Mouse (Mus musculus) hindbrain, embryonic 11.5 days (tissue): Measurements from ENCODE around the gene 2300002M23Rik. TPM values are rescaled to one million over a fixed set of nuclear protein-coding genes. Genes with fewer than 3 reads are reported as not detected.

Experiments used
- ATAC-seq: fragments of 200-750 bp; cut with Nextera tagmentation; 2 replicates; pipeline ENCODE4 v1.8.0; 2017; ENCODE audit warnings: mild to moderate bottlenecking, moderate TSS enrichment, moderate library complexity; ENCODE audit not compliant: low FRiP score
- DNase-seq: peaks from one replicate; pipeline ENCODE4 v3.0.0-alpha.2; 2015; ENCODE audit warnings: low spot score
- H3K27ac ChIP-seq: fragments of 300-500 bp; sonication (generic); 2 replicates; pipeline ENCODE4 v1.5.1; 2014; ENCODE audit warnings: mild to moderate bottlenecking, low read depth, low read length
- H3K27me3 ChIP-seq: fragments of 300-500 bp; sonication (generic); 2 replicates; pipeline ENCODE4 v1.6.1; 2014; ENCODE audit warnings: mild to moderate bottlenecking, low read length, moderate library complexity, mixed read lengths; ENCODE audit not compliant: control insufficient read depth, insufficient read depth
- H3K36me3 ChIP-seq: fragments of 300-500 bp; sonication (generic); 2 replicates; pipeline ENCODE4 v1.6.1; 2014; ENCODE audit warnings: mild to moderate bottlenecking, low read length, moderate library complexity, mixed read lengths; ENCODE audit not compliant: control insufficient read depth, insufficient read depth
- H3K4me1 ChIP-seq: fragments of 300-500 bp; sonication (generic); replicated peaks from 2 replicates; pipeline ENCODE4 v1.6.1; 2014; ENCODE audit warnings: low read length, mixed read lengths; ENCODE audit not compliant: control insufficient read depth, insufficient read depth
- H3K4me2 ChIP-seq: fragments of 300-500 bp; sonication (generic); replicated peaks from 2 replicates; pipeline ENCODE4 v1.6.1; 2014; ENCODE audit warnings: mild to moderate bottlenecking, low read depth, low read length
- H3K4me3 ChIP-seq: fragments of 300-500 bp; sonication (generic); 2 replicates; pipeline ENCODE4 v1.5.1; 2014; ENCODE audit warnings: low read depth, low read length
- H3K9ac ChIP-seq: fragments of 300-500 bp; sonication (generic); 2 replicates; pipeline ENCODE4 v1.6.1; 2014; ENCODE audit warnings: low read depth, low read length
- H3K9me3 ChIP-seq: fragments of 300-500 bp; sonication (generic); 2 replicates; pipeline ENCODE4 v1.6.1; 2016; ENCODE audit warnings: low read length; ENCODE audit not compliant: control insufficient read depth
- WGBS: fragments of 180-500 bp; shearing (Covaris S2); extraction: QIAGEN DNeasy Blood & Tissue Kit; methylation state at CpG from one replicate; pipeline ENCODE4 v1.1.7; 2014; 5-methylcytosine and 5-hydroxymethylcytosine counted together
- polyA plus RNA-seq: library from polyadenylated mRNA; unstranded; fragments of >200 nt; fragmentation: Nextera tagmentation; extraction: Ambion mirVana; gene quantifications from 2 replicates; pipeline ENCODE4 v1.2.1, GENCODE M21; 2014

Gene 2300002M23Rik
- polyA plus RNA-seq, 1 experiment from 2014 or later, result not detected

GRCm38 (mm10) chr17:35601736-35602354, 34.6 kb downstream of the 2300002M23Rik start:
- H3K27ac ChIP-seq, result no peak overlapping the region
- no peak for DNase-seq
- no peaks in the 10 kb centered on the region for H3K4me1 ChIP-seq
- no peak for ATAC-seq
- H3K9me3 ChIP-seq, result no peaks in the 10 kb centered on the region
- 76% methylated on average over 8 of the region's 8 CpGs for WGBS
- H3K27me3 ChIP-seq, result no peaks in the 10 kb centered on the region
- H3K4me2 ChIP-seq, result no peak overlapping the region
- H3K9ac ChIP-seq, result no peak overlapping the region
- no peak overlapping the region for H3K4me3 ChIP-seq
- H3K36me3 ChIP-seq, result no peaks in the 10 kb centered on the region

- Histone ChIP-seq H3K27me3 (no peaks in the 10 kb centered on the region), H3K9me3 (no peaks in the 10 kb centered on the region), H3K9ac (no peak overlapping the region), H3K36me3 (no peaks in the 10 kb centered on the region), H3K4me1 (no peaks in the 10 kb centered on the region), H3K4me2 (no peak overlapping the region), H3K4me3 (no peak overlapping the region), H3K27ac (no peak overlapping the region)
- WGBS, result 75% methylated on average over 4 of the region's 4 CpGs
- ATAC-seq, result no peak
- DNase-seq, result no peak
These were observed 49.9 kb downstream of the 2300002M23Rik start for GRCm38 (mm10) chr17:35617127-35617526.

Other genes starting within 250 kb of the 2300002M23Rik start
- gene H2-Q1, start 247.0 kb upstream of the 2300002M23Rik start, polyA plus RNA-seq, result not detected in 2 replicates
- gene H2-Q2, start 225.2 kb upstream of the 2300002M23Rik start, polyA plus RNA-seq, result 0.52 and 0.53 TPM in 2 replicates
- 1.5 and 2.4 TPM in 2 replicates for gene H2-Q4, start 187.8 kb upstream of the 2300002M23Rik start, polyA plus RNA-seq
- 0.46 and 0.60 TPM in 2 replicates for gene H2-Q6, start 142.6 kb upstream of the 2300002M23Rik start, polyA plus RNA-seq
- 7.0 and 8.7 TPM in 2 replicates for gene H2-Q7, start 128.3 kb upstream of the 2300002M23Rik start, polyA plus RNA-seq
- gene H2-Q10, start 97.4 kb upstream of the 2300002M23Rik start, polyA plus RNA-seq, result 0.15 TPM in 1 of 2 replicates, not detected in the other
- not detected in 2 replicates for gene Pou5f1, start 61.4 kb upstream of the 2300002M23Rik start, polyA plus RNA-seq
- gene Tcf19, start 50.6 kb upstream of the 2300002M23Rik start, polyA plus RNA-seq, result 49.4 and 50.8 TPM in 2 replicates
- gene Cchcr1, start 50.4 kb upstream of the 2300002M23Rik start, polyA plus RNA-seq, result 8.3 and 8.9 TPM in 2 replicates
- gene Psors1c2, start 34.2 kb upstream of the 2300002M23Rik start, polyA plus RNA-seq, result 0.67 and 0.97 TPM in 2 replicates
- 0.06 and 0.20 TPM in 2 replicates for gene Cdsn, start 15.3 kb upstream of the 2300002M23Rik start, polyA plus RNA-seq
- not detected in 2 replicates for gene Sfta2, start 34.1 kb downstream of the 2300002M23Rik start, polyA plus RNA-seq
- gene Gm9573, start 59.2 kb downstream of the 2300002M23Rik start, polyA plus RNA-seq, result not detected in 2 replicates
- gene Mucl3, start 76.2 kb downstream of the 2300002M23Rik start, polyA plus RNA-seq, result 0.32 TPM in 1 of 2 replicates, not detected in the other
- gene Vars2, start 100.1 kb downstream of the 2300002M23Rik start, polyA plus RNA-seq, result 6.9 and 8.7 TPM in 2 replicates
- 37.8 and 41.4 TPM in 2 replicates for gene Gtf2h4, start 106.3 kb downstream of the 2300002M23Rik start, polyA plus RNA-seq
- 69.9 and 78.8 TPM in 2 replicates for gene Ddr1, start 137.2 kb downstream of the 2300002M23Rik start, polyA plus RNA-seq